Mouse (Mus musculus): Measurements from ENCODE around the gene Plin5. TPM values are rescaled to one million over a fixed set of nuclear protein-coding genes. Genes with fewer than 3 reads are reported as not detected.

Plin5 gene
- polyA plus RNA-seq, 2 experiments = 0.10 TPM; not detected in 1

DNA sequence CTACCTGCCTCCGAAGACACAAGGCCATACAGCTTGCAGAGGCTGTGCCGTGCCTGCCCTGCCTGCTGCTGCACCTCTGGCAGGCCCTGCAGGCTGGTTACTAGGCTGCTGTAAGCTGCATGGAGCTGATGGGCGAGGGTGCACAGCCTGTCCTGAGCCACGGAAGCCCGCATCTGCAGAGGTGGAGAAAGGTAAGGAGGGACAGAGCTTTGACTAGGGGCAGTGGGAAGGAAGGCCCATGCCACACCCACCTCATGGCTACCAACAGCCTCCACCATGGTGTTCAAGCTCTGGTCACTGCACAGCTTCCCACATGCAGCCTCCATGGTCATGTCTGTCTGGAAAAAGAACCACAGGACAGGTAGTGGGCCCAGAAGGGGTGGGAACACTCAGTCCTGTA, 15.2 kb downstream of the Plin5 start:
- DNase-seq (ENCODE audit: low spot score) (no peak), ATAC-seq (ENCODE audit: low FRiP score, low read depth) (no peak)
- H3K9me3 ChIP-seq (ENCODE audit: control insufficient read depth, low read length) = no peaks in the 10 kb centered on the region
- H3K4me1 ChIP-seq (ENCODE audit: control insufficient read depth, insufficient read depth, low read length) = no peaks in the 10 kb centered on the region
- no peak overlapping the region for H3K27ac ChIP-seq (replicated peaks; ENCODE audit: low read depth, low read length)
- peaks cover 64% of the 10 kb centered on the region for H3K36me3 ChIP-seq (ENCODE audit: control insufficient read depth, insufficient read depth, low read length)
- no peak overlapping the region for H3K4me3 ChIP-seq (replicated peaks; ENCODE audit: low read length)
- no peak for TF ChIP-seq POLR2A (IDR thresholded peaks at IDR 0.05; ENCODE audit: borderline replicate concordance, extremely low read depth, insufficient read depth, insufficient read length)
- no peaks in the 10 kb centered on the region for H3K27me3 ChIP-seq (ENCODE audit: control insufficient read depth, insufficient read depth, low read length)
- 88% methylated on average over 5 of the region's 5 CpGs for WGBS
- no peak overlapping the region for H3K9ac ChIP-seq (ENCODE audit: low read depth, low read length, severe bottlenecking)
- no peak overlapping the region for H3K4me2 ChIP-seq (replicated peaks; ENCODE audit: low read depth, low read length, severe bottlenecking)

DNA sequence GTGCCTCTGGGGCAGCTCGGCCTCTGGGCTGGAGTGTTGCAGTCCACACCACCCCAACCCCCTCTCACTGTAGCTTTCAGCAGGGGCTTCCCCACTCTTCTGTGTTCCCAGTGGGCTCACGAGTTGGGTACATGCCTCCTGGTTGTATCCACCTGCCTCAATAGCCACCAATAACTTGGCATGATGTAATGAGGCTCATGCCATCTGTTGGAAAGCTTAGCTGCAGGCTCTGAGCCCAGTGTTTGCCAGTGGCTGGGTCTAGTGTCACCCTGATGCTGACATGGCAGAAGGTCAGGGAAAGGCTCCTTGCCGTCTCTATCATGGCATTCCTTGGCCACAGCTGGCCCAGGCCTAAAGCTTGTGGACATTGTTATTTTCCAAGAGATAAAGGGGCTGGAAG, 16.6 kb downstream of the Plin5 start:
- H3K9me3 ChIP-seq (ENCODE audit: control insufficient read depth, low read length) = no peaks in the 10 kb centered on the region
- ATAC-seq (ENCODE audit: low FRiP score, low read depth) = no peak
- 94% methylated on average over 3 of the region's 3 CpGs for WGBS

DNA sequence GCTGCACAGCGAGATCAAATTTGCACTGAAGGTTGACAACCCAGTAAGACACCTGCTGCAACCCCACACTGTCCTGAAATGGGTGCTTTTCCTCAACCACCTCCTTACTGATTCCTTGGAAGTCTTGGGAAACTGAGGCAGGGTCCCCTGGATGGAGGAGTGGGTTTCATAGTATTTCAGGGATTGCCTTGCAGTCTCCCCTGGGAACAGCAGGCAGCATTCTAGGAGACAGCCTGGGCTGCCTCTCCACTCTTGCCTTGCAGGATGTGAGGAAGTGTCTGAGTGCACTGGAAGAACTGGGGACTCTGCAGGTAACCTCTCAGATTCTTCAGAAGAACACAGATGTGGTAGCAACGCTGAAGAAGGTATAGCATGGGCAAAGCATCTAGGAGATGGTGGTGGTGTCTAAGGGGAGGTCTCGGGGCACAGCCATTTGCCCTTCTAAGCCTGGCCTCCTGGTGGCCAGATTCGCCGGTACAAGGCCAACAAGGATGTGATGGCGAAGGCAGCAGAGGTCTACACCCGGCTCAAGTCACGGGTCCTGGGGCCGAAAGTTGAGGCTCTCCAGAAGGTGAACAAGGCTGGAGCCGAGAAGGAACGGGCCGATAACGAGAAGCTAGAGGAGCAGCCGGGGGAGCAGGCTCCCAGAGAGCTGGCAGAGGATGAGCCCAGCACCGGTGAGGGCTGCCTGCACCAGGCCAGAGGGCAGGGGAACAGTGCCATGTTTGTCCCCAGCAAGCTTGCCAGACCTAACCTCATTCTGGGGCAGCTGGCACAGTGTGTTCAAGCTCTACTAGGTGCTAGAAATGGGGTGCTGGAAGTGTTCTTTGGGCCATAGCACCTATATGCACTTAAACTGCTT, 18.5 kb downstream of the Plin5 start:
- Histone ChIP-seq H3K4me1 (ENCODE audit: control insufficient read depth, insufficient read depth, low read length) (no peaks in the 10 kb centered on the region), H3K9me3 (ENCODE audit: control insufficient read depth, low read length) (no peaks in the 10 kb centered on the region), H3K9ac (ENCODE audit: low read depth, low read length, severe bottlenecking) (no peak overlapping the region), H3K27ac (replicated peaks; ENCODE audit: low read depth, low read length) (no peak overlapping the region), H3K27me3 (ENCODE audit: control insufficient read depth, insufficient read depth, low read length) (no peaks in the 10 kb centered on the region), H3K4me3 (replicated peaks; ENCODE audit: low read length) (no peak overlapping the region), H3K36me3 (ENCODE audit: control insufficient read depth, insufficient read depth, low read length) (peaks cover 86% of the 10 kb centered on the region), H3K4me2 (replicated peaks; ENCODE audit: low read depth, low read length, severe bottlenecking) (no peak overlapping the region)
- TF ChIP-seq POLR2A (IDR thresholded peaks at IDR 0.05; ENCODE audit: borderline replicate concordance, extremely low read depth, insufficient read depth, insufficient read length) = no peak
- DNase-seq (ENCODE audit: low spot score) (no peak), ATAC-seq (ENCODE audit: low FRiP score, low read depth) (no peak)
- WGBS = 91% methylated on average over 15 of the region's 15 CpGs

More for the DNA sequence above, 16.6 kb downstream of the Plin5 start:
- Histone ChIP-seq H3K4me2 (replicated peaks; ENCODE audit: low read depth, low read length, severe bottlenecking) (no peak overlapping the region), H3K4me1 (ENCODE audit: control insufficient read depth, insufficient read depth, low read length) (no peaks in the 10 kb centered on the region), H3K9ac (ENCODE audit: low read depth, low read length, severe bottlenecking) (no peak overlapping the region), H3K27me3 (ENCODE audit: control insufficient read depth, insufficient read depth, low read length) (no peaks in the 10 kb centered on the region), H3K36me3 (ENCODE audit: control insufficient read depth, insufficient read depth, low read length) (peaks cover 77% of the 10 kb centered on the region), H3K27ac (replicated peaks; ENCODE audit: low read depth, low read length) (no peak overlapping the region), H3K4me3 (replicated peaks; ENCODE audit: low read length) (no peak overlapping the region)
- TF ChIP-seq POLR2A (IDR thresholded peaks at IDR 0.05; ENCODE audit: borderline replicate concordance, extremely low read depth, insufficient read depth, insufficient read length) = no peak
- no peak for DNase-seq (ENCODE audit: low spot score)

DNA sequence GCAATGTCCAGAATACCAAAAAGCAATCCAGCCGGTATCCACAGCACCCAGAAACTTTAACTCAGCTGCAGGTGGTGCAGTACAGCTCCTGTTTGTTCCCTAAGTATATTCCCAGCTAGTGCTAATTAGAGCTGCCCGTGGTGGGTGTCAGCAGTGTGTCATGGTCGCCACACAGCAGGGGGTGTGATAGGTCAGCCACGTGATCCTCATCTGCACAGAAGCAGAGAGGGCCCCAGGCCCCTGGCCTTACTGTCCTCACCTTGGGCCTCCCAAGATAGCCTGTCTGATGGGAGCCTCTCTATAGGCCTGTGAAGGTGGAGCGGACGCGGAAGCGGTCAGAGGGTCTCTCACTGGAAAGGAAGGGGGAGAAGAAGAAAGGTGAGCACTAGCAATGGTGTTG, 19.2 kb downstream of the Plin5 start:
- Histone ChIP-seq H3K36me3 (ENCODE audit: control insufficient read depth, insufficient read depth, low read length) (peaks cover 85% of the 10 kb centered on the region), H3K9me3 (ENCODE audit: control insufficient read depth, low read length) (no peaks in the 10 kb centered on the region), H3K4me3 (replicated peaks; ENCODE audit: low read length) (no peak overlapping the region), H3K4me2 (replicated peaks; ENCODE audit: low read depth, low read length, severe bottlenecking) (no peak overlapping the region), H3K27ac (replicated peaks; ENCODE audit: low read depth, low read length) (no peak overlapping the region), H3K9ac (ENCODE audit: low read depth, low read length, severe bottlenecking) (no peak overlapping the region), H3K27me3 (ENCODE audit: control insufficient read depth, insufficient read depth, low read length) (no peaks in the 10 kb centered on the region), H3K4me1 (ENCODE audit: control insufficient read depth, insufficient read depth, low read length) (no peaks in the 10 kb centered on the region)
- TF ChIP-seq POLR2A (IDR thresholded peaks at IDR 0.05; ENCODE audit: borderline replicate concordance, extremely low read depth, insufficient read depth, insufficient read length) = no peak
- WGBS = 91% methylated on average over 8 of the region's 8 CpGs
- ATAC-seq (ENCODE audit: low FRiP score, low read depth) (no peak; the same call in 1 of the 2 replicates), DNase-seq (ENCODE audit: low spot score) (no peak)

DNA sequence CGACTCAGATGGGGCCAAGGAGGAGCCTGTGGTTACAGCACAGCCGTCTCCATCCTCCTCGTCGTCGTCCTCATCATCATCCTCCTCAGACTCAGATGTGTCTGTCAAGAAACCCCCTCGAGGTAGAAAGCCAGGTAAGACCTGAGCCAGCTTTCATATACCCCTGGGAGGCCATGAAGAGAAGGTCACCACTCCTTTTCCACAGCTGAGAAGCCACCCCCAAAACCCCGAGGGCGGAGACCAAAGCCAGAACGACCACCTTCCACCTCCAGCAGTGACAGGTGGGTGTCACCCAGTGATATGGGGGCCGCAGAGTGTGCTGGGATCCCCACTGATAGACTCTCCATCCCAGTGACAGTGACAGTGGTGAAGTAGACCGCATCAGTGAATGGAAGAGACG, 20.5 kb downstream of the Plin5 start:
- Histone ChIP-seq H3K9ac (ENCODE audit: low read depth, low read length, severe bottlenecking) (no peak overlapping the region), H3K27me3 (ENCODE audit: control insufficient read depth, insufficient read depth, low read length) (no peaks in the 10 kb centered on the region), H3K4me3 (replicated peaks; ENCODE audit: low read length) (no peak overlapping the region), H3K27ac (replicated peaks; ENCODE audit: low read depth, low read length) (no peak overlapping the region), H3K9me3 (ENCODE audit: control insufficient read depth, low read length) (no peaks in the 10 kb centered on the region), H3K4me2 (replicated peaks; ENCODE audit: low read depth, low read length, severe bottlenecking) (no peak overlapping the region), H3K36me3 (ENCODE audit: control insufficient read depth, insufficient read depth, low read length) (peaks cover 81% of the 10 kb centered on the region), H3K4me1 (ENCODE audit: control insufficient read depth, insufficient read depth, low read length) (no peaks in the 10 kb centered on the region)
- 92% methylated on average over 12 of the region's 12 CpGs for WGBS
- ATAC-seq (ENCODE audit: low FRiP score, low read depth) (no peak), DNase-seq (ENCODE audit: low spot score) (no peak)
- no peak for TF ChIP-seq POLR2A (IDR thresholded peaks at IDR 0.05; ENCODE audit: borderline replicate concordance, extremely low read depth, insufficient read depth, insufficient read length)
